Mouse (Mus musculus) heart, adult 2 months (tissue): ENCODE data around the gene Fgfr1op2. TPM values are rescaled to one million over a fixed set of nuclear protein-coding genes. Genes with fewer than 3 reads are reported as not detected.
A peak's percentile ranks its signal among the peaks of the same experiment; 100 is the strongest.

Source experiments
- DNase-seq, 2 experiments: peaks; one replicate each; pipeline ENCODE4 v3.0.0; 2021
- H3K27ac ChIP-seq: fragments of 200-600 bp; 2 replicates; pipeline ENCODE4 v1.8.1; 2022
- H3K27me3 ChIP-seq: fragments of 200-500 bp; 2 replicates; pipeline ENCODE4 v1.6.1; 2012; ENCODE audit warnings: mild to moderate bottlenecking, low read length, inconsistent platforms, mixed read lengths; ENCODE audit not compliant: control insufficient read depth, insufficient read depth
- H3K36me3 ChIP-seq: fragments of 200-500 bp; 2 replicates; pipeline ENCODE4 v1.6.1; 2012; ENCODE audit warnings: low read length, inconsistent platforms; ENCODE audit not compliant: control insufficient read depth, insufficient read depth
- H3K4me1 ChIP-seq: fragments of 200-500 bp; 2 replicates; pipeline ENCODE4 v1.6.1; 2011; ENCODE audit warnings: low read length; ENCODE audit not compliant: control insufficient read depth, insufficient read depth
- H3K4me3 ChIP-seq: fragments of 200-600 bp; 2 replicates; pipeline ENCODE4 v1.8.1; 2022
- H3K79me2 ChIP-seq: fragments of 200-500 bp; replicated peaks from 2 replicates; pipeline ENCODE4 v1.6.1; 2012; ENCODE audit warnings: mild to moderate bottlenecking, inconsistent platforms, low read length, moderate library complexity, mixed read lengths; ENCODE audit not compliant: control insufficient read depth, insufficient read depth
- H3K9ac ChIP-seq: fragments of 200-500 bp; 2 replicates; pipeline ENCODE4 v1.6.1; 2012; ENCODE audit warnings: low read depth, mild to moderate bottlenecking, control low read depth, inconsistent platforms, low read length, mixed read lengths
- CTCF ChIP-seq: fragments of 200-600 bp; IDR thresholded peaks from 2 replicates; pipeline ENCODE4 v1.8.1; 2022; ENCODE audit warnings: antibody characterized with exemption, mild to moderate bottlenecking, moderate library complexity
- EP300 ChIP-seq: fragments of 200-500 bp; IDR thresholded peaks from 2 replicates; pipeline ENCODE4 v1.6.1; 2011; ENCODE audit warnings: low read depth, low read length, control low read depth; ENCODE audit not compliant: insufficient read depth
- POLR2A ChIP-seq: fragments of 200-500 bp; IDR thresholded peaks from 2 replicates; pipeline ENCODE4 v1.6.1; 2011; ENCODE audit warnings: mild to moderate bottlenecking, low read depth, low read length, control low read depth; ENCODE audit not compliant: insufficient read depth
- WGBS: fragments of 180-500 bp; shearing (Covaris S2); methylation state at CpG from one replicate; pipeline ENCODE4 v1.1.7; 2018; 5-methylcytosine and 5-hydroxymethylcytosine counted together
- intact Hi-C: fragments of 180-260 bp; cut with DNase I; formaldehyde crosslinking; loops from one replicate; pipeline ENCODE4 v1.15.1; 2025
- polyA plus RNA-seq: library from polyadenylated mRNA; depleted of rRNA; stranded (reverse); fragments of >200 nt; gene quantifications from 2 replicates; pipeline ENCODE4 v1.2.3, GENCODE M21; 2012; rRNA removed
- total RNA-seq, 2 experiments: library from RNA; stranded (reverse); gene quantifications; 2 replicates each; pipeline ENCODE4 v1.2.3; 2021

The Fgfr1op2 gene
- total and polyA plus RNA-seq, 3 experiments = 31.3 to 72.2 (median 67.5) TPM

DNA sequence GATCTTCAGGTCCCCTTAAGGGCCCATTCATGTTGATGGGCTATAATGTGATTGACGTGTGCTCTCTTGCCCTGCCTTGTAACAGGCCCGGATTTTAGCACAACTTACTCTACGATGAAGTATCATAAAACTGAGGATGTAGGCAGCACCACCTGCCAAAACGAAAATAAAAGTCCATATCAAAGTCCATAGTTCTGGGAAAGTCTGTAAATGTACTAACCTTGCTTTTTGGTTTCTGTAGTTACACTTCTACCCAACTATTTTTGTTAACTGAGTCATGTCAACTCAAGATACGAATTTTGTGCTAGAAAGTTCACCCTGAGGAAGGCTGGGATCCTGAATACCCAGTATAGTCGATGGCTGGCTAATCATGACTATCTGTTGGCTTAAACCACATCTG, 64.0 kb downstream of the Fgfr1op2 start:
- no peaks in the 10 kb centered on the region for H3K27me3 ChIP-seq
- H3K9ac ChIP-seq = no peak overlapping the region
- H3K36me3 ChIP-seq = no peaks in the 10 kb centered on the region; the same call in 1 of the 2 replicates
- no peak overlapping the region for H3K27ac ChIP-seq
- DNase-seq = no peak
- TF ChIP-seq EP300 = no peak
- TF ChIP-seq CTCF = no peak
- no peak for TF ChIP-seq POLR2A
- intact Hi-C loops = loop anchor here (5.0 kb wide), 1 partner anchor 81 kb away; the partner anchor contains the start of gene Stk38l
- 79% methylated on average over 6 of the region's 6 CpGs for WGBS
- H3K79me2 ChIP-seq = no peaks in the 10 kb centered on the region
- H3K4me1 ChIP-seq = peaks cover 3% of the 10 kb centered on the region
- H3K4me3 ChIP-seq = no peak overlapping the region

DNA sequence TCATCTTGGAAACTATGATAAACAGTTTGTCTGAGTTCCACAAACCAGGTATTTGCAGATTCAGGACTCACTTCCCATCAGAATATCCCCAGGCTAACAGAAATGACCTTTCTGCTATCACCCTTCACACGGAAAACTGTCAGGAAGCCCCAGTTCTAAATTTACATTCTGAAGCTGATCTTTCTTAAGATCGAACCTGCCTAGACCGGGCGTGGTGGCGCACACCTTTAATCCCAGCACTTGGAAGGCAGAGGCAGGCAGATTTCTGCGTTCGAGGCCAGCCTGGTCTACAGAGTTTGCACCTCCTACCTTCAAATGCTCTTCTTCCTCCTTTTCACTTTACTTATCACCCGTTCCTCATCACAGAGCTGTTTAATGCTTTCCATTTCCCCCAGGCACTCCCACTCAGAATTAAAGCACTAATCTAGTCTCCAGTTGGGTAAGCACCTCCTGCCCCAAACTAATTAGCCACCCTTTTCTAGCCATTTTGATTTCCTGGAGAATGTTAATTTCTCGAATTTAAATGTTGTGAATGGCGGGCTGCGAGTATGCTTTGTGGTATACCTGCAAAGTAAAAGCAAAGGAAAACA, 64.7 kb downstream of the Fgfr1op2 start:
- intact Hi-C loops = loop anchor here (2.0 to 5.0 kb wide), 2 partner anchors 65 to 81 kb away; partner anchors contain the start of genes Fgfr1op2, Ints13 and Stk38l
- TF ChIP-seq POLR2A (no peak), CTCF (no peak), EP300 (no peak)
- no peaks in the 10 kb centered on the region; the same call in 1 of the 2 replicates for H3K36me3 ChIP-seq
- no peaks in the 10 kb centered on the region for H3K27me3 ChIP-seq
- peaks cover 3% of the 10 kb centered on the region for H3K4me1 ChIP-seq
- WGBS = 60% methylated on average over 11 of the region's 11 CpGs
- DNase-seq = no peak
- peak overlapping the region; percentile 87 for H3K4me3 ChIP-seq
- H3K79me2 ChIP-seq = no peaks in the 10 kb centered on the region
- no peak overlapping the region for H3K9ac ChIP-seq
- peak overlapping the region; percentile 93 for H3K27ac ChIP-seq

DNA sequence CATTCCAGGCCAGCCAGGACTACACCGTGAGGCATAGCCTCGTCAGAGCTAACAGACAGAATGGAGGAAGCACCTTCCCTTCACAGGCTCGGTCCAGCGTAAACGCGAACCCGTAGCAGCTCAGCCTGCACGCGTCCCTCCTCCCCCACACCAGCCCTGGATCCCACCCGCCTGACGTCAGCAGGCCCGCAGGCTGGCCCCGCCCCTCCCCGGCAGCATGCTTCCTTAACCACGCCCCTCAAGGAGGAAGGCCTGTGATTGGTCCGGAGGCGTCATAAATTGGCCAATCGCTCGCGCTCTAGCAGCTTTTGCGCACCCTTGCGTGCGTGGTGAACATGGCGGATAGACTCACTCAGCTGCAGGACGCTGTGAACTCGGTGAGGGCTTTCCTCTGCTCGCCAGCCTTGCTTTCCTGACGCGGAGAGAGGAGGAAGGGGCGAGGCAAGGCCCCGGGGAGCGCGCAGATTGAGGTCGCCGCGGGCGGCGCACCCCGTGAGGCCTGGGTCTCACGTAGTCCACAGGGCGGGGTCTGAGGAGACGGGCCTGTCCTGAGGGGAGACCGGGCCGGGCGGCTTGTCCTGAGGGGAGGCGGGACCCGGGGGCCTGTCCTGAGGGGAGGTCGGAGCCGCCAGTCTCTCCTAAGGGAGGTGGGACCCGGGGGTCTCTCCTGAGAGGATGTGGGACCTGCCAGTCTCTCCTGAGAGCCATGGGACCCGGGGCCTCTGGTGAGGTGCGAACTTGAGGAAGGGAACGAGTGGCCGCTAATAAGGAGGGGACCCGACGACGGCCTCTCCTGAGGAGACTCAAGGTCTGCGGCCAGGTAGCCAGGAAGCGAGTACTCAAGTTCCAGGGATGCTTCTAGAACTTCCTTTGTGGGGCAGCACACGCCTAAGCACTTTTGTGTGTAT, 65.5 kb downstream of the Fgfr1op2 start, which contains the start of the genes Med21 and Tm7sf3:
Med21 (plus strand) TSS at position 272 of the 908 bp plus-strand sequence.
Tm7sf3 (minus strand) TSS at position 549 of the 908 bp plus-strand sequence.
- Histone ChIP-seq H3K4me1 (peaks cover 3% of the 10 kb centered on the region), H3K9ac (peak within 1 kb of the TSS; percentile 83), H3K79me2 (no peaks in the 10 kb centered on the region), H3K27me3 (no peaks in the 10 kb centered on the region), H3K4me3 (peak within 1 kb of the TSS; percentile 87), H3K27ac (peak within 1 kb of the TSS; percentile 93), H3K36me3 (no peaks in the 10 kb centered on the region; the same call in 1 of the 2 replicates)
- intact Hi-C loops = loop anchor here (2.0 to 5.0 kb wide), 2 partner anchors 66 to 80 kb away; partner anchors contain the start of genes Fgfr1op2, Ints13 and Stk38l
- TF ChIP-seq EP300 (peak; percentile 78; the same call in 1 of the 2 replicates), CTCF (peak; percentile 41), POLR2A (peak; percentile 99)
- DNase-seq = peak; percentile 97 to 98
- WGBS = under 1% methylated on average over 60 of the region's 60 CpGs

GRCm38 (mm10) chr6:146643184-146643570, 66.2 kb downstream of the Fgfr1op2 start:
- no peaks in the 10 kb centered on the region for H3K27me3 ChIP-seq
- 13% methylated on average over 11 of the region's 11 CpGs for WGBS
- H3K4me3 ChIP-seq = peak overlapping the region; percentile 87
- intact Hi-C loops = loop anchor here (2.0 to 5.0 kb wide), 2 partner anchors 66 to 79 kb away; partner anchors contain the start of genes Fgfr1op2, Ints13 and Stk38l
- peaks cover 3% of the 10 kb centered on the region for H3K4me1 ChIP-seq
- peak overlapping the region; percentile 83 for H3K9ac ChIP-seq
- TF ChIP-seq POLR2A (no peak), EP300 (no peak), CTCF (no peak)
- no peak for DNase-seq
- H3K27ac ChIP-seq = peak overlapping the region; percentile 93
- no peaks in the 10 kb centered on the region; the same call in 1 of the 2 replicates for H3K36me3 ChIP-seq
- no peaks in the 10 kb centered on the region for H3K79me2 ChIP-seq

Other genes with a start within 250 kb of the Fgfr1op2 start
- gene Itpr2, start 75.0 kb upstream of the Fgfr1op2 start, total RNA-seq = 10 to 100 TPM; 20.1 to 23.7 TPM
- gene Itpr2, start 75.0 kb upstream of the Fgfr1op2 start, polyA plus RNA-seq = 6.6 and 8.1 TPM in 2 replicates
- gene Ints13, start 632 bp downstream of the Fgfr1op2 start, total RNA-seq = 10 to 100 TPM; 17.8 to 18.2 TPM
- gene Ints13, start 632 bp downstream of the Fgfr1op2 start, polyA plus RNA-seq = 8.5 and 20.5 TPM in 2 replicates
- gene Med21, start 65.3 kb downstream of the Fgfr1op2 start, total RNA-seq = 10 to 100 TPM; 43.0 to 50.5 TPM
- gene Med21, start 65.3 kb downstream of the Fgfr1op2 start, polyA plus RNA-seq = 39.4 and 77.7 TPM in 2 replicates
- gene Tm7sf3, start 65.6 kb downstream of the Fgfr1op2 start, total RNA-seq = 10 to 100 TPM; 14.6 to 18.0 TPM
- gene Tm7sf3, start 65.6 kb downstream of the Fgfr1op2 start, polyA plus RNA-seq = 9.7 and 12.2 TPM in 2 replicates
- 10 to 100 TPM; 13.9 to 14.4 TPM for gene Stk38l, start 147.8 kb downstream of the Fgfr1op2 start, total RNA-seq
- gene Stk38l, start 147.8 kb downstream of the Fgfr1op2 start, polyA plus RNA-seq = 3.1 and 8.0 TPM in 2 replicates
- gene Arntl2, start 218.9 kb downstream of the Fgfr1op2 start, total RNA-seq = 1 to 10 TPM in 1 of 2 experiments, under 1 TPM in 1; 0.86 to 1.5 TPM
- 1.6 and 2.6 TPM in 2 replicates for gene Arntl2, start 218.9 kb downstream of the Fgfr1op2 start, polyA plus RNA-seq